Mouse (Mus musculus): ENCODE results near the gene Abca14. TPM values are rescaled to one million over a fixed set of nuclear protein-coding genes. Genes with fewer than 3 reads are reported as not detected.

Gene Abca14
- polyA plus RNA-seq, 1 experiment from 2014 or later: not detected

GRCm38 (mm10) chr7:120189369-120190149 lies 14.2 kb upstream of the Abca14 start:
- Histone ChIP-seq H3K4me2 (ENCODE audit: low read length) (no peak overlapping the region), H3K9ac (ENCODE audit: low read length) (no peak overlapping the region), H3K4me1 (ENCODE audit: control insufficient read depth in 2 of 2, insufficient read depth in 2 of 2, low read length in 2 of 2) (peaks cover 2 to 15% of the 10 kb centered on the region in 2 experiments; a peak in 3 of 4 replicates), H3K4me3 (ENCODE audit: control insufficient read depth in 1 of 2, insufficient read depth in 1 of 2, low read depth in 1 of 2, low read length in 2 of 2) (no peak overlapping the region), H3K9me3 (ENCODE audit: control insufficient read depth, low read length) (no peaks in the 10 kb centered on the region), H3K27me3 (ENCODE audit: control insufficient read depth, insufficient read depth, low read length) (no peaks in the 10 kb centered on the region), H3K36me3 (ENCODE audit: control insufficient read depth, insufficient read depth, low read length) (no peaks in the 10 kb centered on the region), H3K27ac (replicated peaks in 1 of 2; ENCODE audit: control insufficient read depth in 1 of 2, insufficient read depth in 1 of 2, low read depth in 2 of 2, low read length in 2 of 2) (no peak overlapping the region; a peak in 1 of 4 replicates)
- 58% methylated on average over 8 of the region's 8 CpGs for WGBS
- ATAC-seq (ENCODE audit: insufficient number of reproducible peaks, insufficient read depth, low FRiP score, low read depth): no peak

- Histone ChIP-seq H3K27me3 (ENCODE audit: control insufficient read depth, insufficient read depth, low read length) (no peaks in the 10 kb centered on the region), H3K27ac (replicated peaks in 1 of 2; ENCODE audit: control insufficient read depth in 1 of 2, insufficient read depth in 1 of 2, low read depth in 2 of 2, low read length in 2 of 2) (peak overlapping the region in 1 of 2 experiments; percentile 39; a peak in 2 of 4 replicates), H3K9ac (ENCODE audit: low read length) (no peak overlapping the region), H3K4me3 (ENCODE audit: control insufficient read depth in 1 of 2, insufficient read depth in 1 of 2, low read depth in 1 of 2, low read length in 2 of 2) (no peak overlapping the region), H3K9me3 (ENCODE audit: control insufficient read depth, low read length) (no peaks in the 10 kb centered on the region), H3K4me1 (ENCODE audit: control insufficient read depth in 2 of 2, insufficient read depth in 2 of 2, low read length in 2 of 2) (peaks cover 2 to 15% of the 10 kb centered on the region in 2 experiments; a peak in 3 of 4 replicates), H3K36me3 (ENCODE audit: control insufficient read depth, insufficient read depth, low read length) (no peaks in the 10 kb centered on the region), H3K4me2 (ENCODE audit: low read length) (no peak overlapping the region)
- WGBS: 7% methylated on average over 8 of the region's 8 CpGs
- ATAC-seq (ENCODE audit: insufficient number of reproducible peaks, insufficient read depth, low FRiP score, low read depth): no peak
Measured at GRCm38 (mm10) chr7:120190150-120190665, 13.6 kb upstream of the Abca14 start.

GRCm38 (mm10) chr7:120192207-120192606 lies 11.6 kb upstream of the Abca14 start:
- Histone ChIP-seq H3K9ac (ENCODE audit: low read length) (no peak overlapping the region), H3K27me3 (ENCODE audit: control insufficient read depth, insufficient read depth, low read length) (no peaks in the 10 kb centered on the region), H3K4me2 (ENCODE audit: low read length) (no peak overlapping the region), H3K9me3 (ENCODE audit: control insufficient read depth, low read length) (no peaks in the 10 kb centered on the region), H3K4me3 (ENCODE audit: control insufficient read depth in 1 of 2, insufficient read depth in 1 of 2, low read depth in 1 of 2, low read length in 2 of 2) (no peak overlapping the region), H3K4me1 (ENCODE audit: control insufficient read depth in 2 of 2, insufficient read depth in 2 of 2, low read length in 2 of 2) (peaks cover 2 to 15% of the 10 kb centered on the region in 2 experiments; a peak in 3 of 4 replicates), H3K27ac (replicated peaks in 1 of 2; ENCODE audit: control insufficient read depth in 1 of 2, insufficient read depth in 1 of 2, low read depth in 2 of 2, low read length in 2 of 2) (no peak overlapping the region), H3K36me3 (ENCODE audit: control insufficient read depth, insufficient read depth, low read length) (no peaks in the 10 kb centered on the region)
- WGBS: 62% methylated on average over 3 of the region's 3 CpGs
- no peak for ATAC-seq (ENCODE audit: insufficient number of reproducible peaks, insufficient read depth, low FRiP score, low read depth)

- Histone ChIP-seq H3K27me3 (ENCODE audit: control insufficient read depth, insufficient read depth, low read length) (no peaks in the 10 kb centered on the region), H3K27ac (replicated peaks in 1 of 2; ENCODE audit: control insufficient read depth in 1 of 2, insufficient read depth in 1 of 2, low read depth in 2 of 2, low read length in 2 of 2) (no peak overlapping the region), H3K9ac (ENCODE audit: low read length) (no peak overlapping the region), H3K4me1 (ENCODE audit: control insufficient read depth in 2 of 2, insufficient read depth in 2 of 2, low read length in 2 of 2) (peaks cover 2 to 15% of the 10 kb centered on the region in 2 experiments; a peak in 3 of 4 replicates), H3K9me3 (ENCODE audit: control insufficient read depth, low read length) (no peaks in the 10 kb centered on the region), H3K4me2 (ENCODE audit: low read length) (no peak overlapping the region), H3K36me3 (ENCODE audit: control insufficient read depth, insufficient read depth, low read length) (no peaks in the 10 kb centered on the region), H3K4me3 (ENCODE audit: control insufficient read depth in 1 of 2, insufficient read depth in 1 of 2, low read depth in 1 of 2, low read length in 2 of 2) (no peak overlapping the region)
- 76% methylated on average over 6 of the region's 6 CpGs for WGBS
- ATAC-seq (ENCODE audit: insufficient number of reproducible peaks, insufficient read depth, low FRiP score, low read depth): no peak
Measured at GRCm38 (mm10) chr7:120192816-120193215, 10.9 kb upstream of the Abca14 start.

- 90% methylated on average over 4 of the region's 4 CpGs for whole genome bisulfite sequencing
- Histone ChIP-seq H3K4me1 (ENCODE audit: control insufficient read depth in 2 of 2, insufficient read depth in 2 of 2, low read length in 2 of 2) (peaks cover under 1 to 6% of the 10 kb centered on the region in 2 experiments; a peak in 3 of 4 replicates), H3K9ac (ENCODE audit: low read length) (no peak overlapping the region), H3K36me3 (ENCODE audit: control insufficient read depth, insufficient read depth, low read length) (no peaks in the 10 kb centered on the region), H3K4me2 (ENCODE audit: low read length) (no peak overlapping the region), H3K4me3 (ENCODE audit: control insufficient read depth in 1 of 2, insufficient read depth in 1 of 2, low read depth in 1 of 2, low read length in 2 of 2) (no peak overlapping the region), H3K27ac (replicated peaks in 1 of 2; ENCODE audit: control insufficient read depth in 1 of 2, insufficient read depth in 1 of 2, low read depth in 2 of 2, low read length in 2 of 2) (no peak overlapping the region), H3K9me3 (ENCODE audit: control insufficient read depth, low read length) (no peaks in the 10 kb centered on the region), H3K27me3 (ENCODE audit: control insufficient read depth, insufficient read depth, low read length) (peaks cover 12% of the 10 kb centered on the region)
- no peak for ATAC-seq (ENCODE audit: insufficient number of reproducible peaks, insufficient read depth, low FRiP score, low read depth)
Measured at GRCm38 (mm10) chr7:120195207-120195606, 8.6 kb upstream of the Abca14 start.

- H3K36me3 ChIP-seq (ENCODE audit: control insufficient read depth, insufficient read depth, low read length): no peaks in the 10 kb centered on the region
- peaks cover 6 to 10% of the 10 kb centered on the region in 2 experiments; a peak in 1 of 4 replicates for H3K4me1 ChIP-seq (ENCODE audit: control insufficient read depth in 2 of 2, insufficient read depth in 2 of 2, low read length in 2 of 2)
- H3K27ac ChIP-seq (replicated peaks in 1 of 2; ENCODE audit: control insufficient read depth in 1 of 2, insufficient read depth in 1 of 2, low read depth in 2 of 2, low read length in 2 of 2): no peak overlapping the region
- 3% methylated on average over 14 of the region's 14 CpGs for WGBS
- H3K4me3 ChIP-seq (ENCODE audit: control insufficient read depth in 1 of 2, insufficient read depth in 1 of 2, low read depth in 1 of 2, low read length in 2 of 2): peak overlapping the region; percentile 12 to 17; a peak in 3 of 4 replicates
- ATAC-seq (ENCODE audit: insufficient number of reproducible peaks, insufficient read depth, low FRiP score, low read depth): no peak
- peaks cover 43% of the 10 kb centered on the region for H3K27me3 ChIP-seq (ENCODE audit: control insufficient read depth, insufficient read depth, low read length)
- no peaks in the 10 kb centered on the region for H3K9me3 ChIP-seq (ENCODE audit: control insufficient read depth, low read length)
- H3K4me2 ChIP-seq (ENCODE audit: low read length): peak overlapping the region; percentile 53
- H3K9ac ChIP-seq (ENCODE audit: low read length): no peak overlapping the region
Measured at GRCm38 (mm10) chr7:120201231-120201744, 2.5 kb upstream of the Abca14 start.

GRCm38 (mm10) chr7:120201771-120202170 lies 2.0 kb upstream of the Abca14 start, which contains the start of gene Crym:
TSS of gene Crym (minus strand) at chr7:120202111.
- WGBS: 3% methylated on average over 26 of the region's 26 CpGs
- H3K27me3 ChIP-seq (ENCODE audit: control insufficient read depth, insufficient read depth, low read length): peaks cover 43% of the 10 kb centered on the region
- ATAC-seq (ENCODE audit: insufficient number of reproducible peaks, insufficient read depth, low FRiP score, low read depth): no peak
- no peaks in the 10 kb centered on the region for H3K36me3 ChIP-seq (ENCODE audit: control insufficient read depth, insufficient read depth, low read length)
- H3K4me3 ChIP-seq (ENCODE audit: control insufficient read depth in 1 of 2, insufficient read depth in 1 of 2, low read depth in 1 of 2, low read length in 2 of 2): peak within 1 kb of the TSS; percentile 12 to 17
- H3K27ac ChIP-seq (replicated peaks in 1 of 2; ENCODE audit: control insufficient read depth in 1 of 2, insufficient read depth in 1 of 2, low read depth in 2 of 2, low read length in 2 of 2): no peak within 1 kb of the TSS
- H3K4me1 ChIP-seq (ENCODE audit: control insufficient read depth in 2 of 2, insufficient read depth in 2 of 2, low read length in 2 of 2): peaks cover 6 to 10% of the 10 kb centered on the region in 2 experiments; a peak in 1 of 4 replicates
- no peaks in the 10 kb centered on the region for H3K9me3 ChIP-seq (ENCODE audit: control insufficient read depth, low read length)
- no peak within 1 kb of the TSS for H3K9ac ChIP-seq (ENCODE audit: low read length)
- peak within 1 kb of the TSS; percentile 53 for H3K4me2 ChIP-seq (ENCODE audit: low read length)
